Mouse (Mus musculus) neutrophil, adult 83 days (primary cell): ENCODE data around the gene Asb17. TPM values are rescaled to one million over a fixed set of nuclear protein-coding genes. Genes with fewer than 3 reads are reported as not detected.

Source experiments
- total RNA-seq, 2 experiments: library from RNA; stranded (reverse); gene quantifications; one replicate each; pipeline ENCODE4 v1.2.4; 2023

Asb17 gene
- total RNA-seq = under 1 TPM in 1 of 2 experiments, not detected in 1; 0.72 TPM

DNA sequence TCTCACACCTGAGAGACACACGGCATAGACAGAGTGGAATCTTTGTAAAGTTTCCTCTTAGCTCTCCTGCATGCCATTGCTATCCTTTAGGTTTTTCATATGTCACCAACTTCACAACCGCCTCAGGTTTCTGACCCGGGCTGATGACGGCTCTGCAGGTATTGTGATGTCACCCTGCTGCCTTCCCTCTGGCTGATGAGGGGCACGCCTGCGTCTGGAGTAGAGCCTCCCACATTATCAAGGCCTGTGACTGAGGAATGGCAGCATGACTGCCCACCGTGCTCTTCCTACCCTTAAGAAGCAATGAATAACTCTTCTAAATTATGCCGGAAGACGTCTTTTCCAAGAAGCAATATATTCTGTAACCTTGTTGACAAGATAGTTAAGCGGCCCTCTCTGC, at the start of gene Asb17:
Gene Asb17 (plus strand): TSS at position 180 of the 400 bp plus-strand sequence.

Other genes starting within 250 kb of the Asb17 start
- 1 to 10 TPM; 2.1 to 3.5 TPM for gene St6galnac3, start 119.0 kb upstream of the Asb17 start, total RNA-seq
- gene Msh4, start 61.9 kb downstream of the Asb17 start, total RNA-seq = under 1 TPM; 0.20 to 0.26 TPM
- gene Rabggtb, start 68.8 kb downstream of the Asb17 start, total RNA-seq = 10 to 100 TPM; 26.6 to 36.1 TPM
- gene Acadm, start 100.4 kb downstream of the Asb17 start, total RNA-seq = 10 to 100 TPM; 32.2 to 36.6 TPM
- not detected for gene Slc44a5, start 129.2 kb downstream of the Asb17 start, total RNA-seq